Mouse (Mus musculus): Measurements from ENCODE around the gene Ndufa4l2. TPM values are rescaled to one million over a fixed set of nuclear protein-coding genes. Genes with fewer than 3 reads are reported as not detected.
A peak's percentile ranks its signal among the peaks of the same experiment; 100 is the strongest.

The Ndufa4l2 gene
- 21.2 and 32.1 TPM in 2 replicates for polyA plus RNA-seq (2012; rRNA removed)

GRCm38 (mm10) chr10:127514764-127515163, at the start of gene Ndufa4l2:
TSS of gene Ndufa4l2 (plus strand) at chr10:127514967.
- DNase-seq (ENCODE audit: low spot score): no peak

- DNase-seq (ENCODE audit: low spot score): no peak
These were observed 43.3 kb upstream of the Ndufa4l2 start for GRCm38 (mm10) chr10:127471281-127471988.

GRCm38 (mm10) chr10:127472722-127473121, 42.0 kb upstream of the Ndufa4l2 start:
- no peak for DNase-seq (ENCODE audit: low spot score)

GRCm38 (mm10) chr10:127475175-127475574, 39.6 kb upstream of the Ndufa4l2 start:
- no peak for DNase-seq (ENCODE audit: low spot score)

- DNase-seq (ENCODE audit: low spot score): no peak
These were observed 38.2 kb upstream of the Ndufa4l2 start for GRCm38 (mm10) chr10:127476541-127476940.

- DNase-seq (ENCODE audit: low spot score): no peak
These were observed 37.5 kb upstream of the Ndufa4l2 start for GRCm38 (mm10) chr10:127477301-127477700.

- no peak for DNase-seq (ENCODE audit: low spot score)
These were observed 35.6 kb upstream of the Ndufa4l2 start for GRCm38 (mm10) chr10:127479131-127479530.

GRCm38 (mm10) chr10:127480833-127481813, 33.6 kb upstream of the Ndufa4l2 start:
- DNase-seq (ENCODE audit: low spot score): no peak

GRCm38 (mm10) chr10:127485235-127485634, 29.5 kb upstream of the Ndufa4l2 start:
- DNase-seq (ENCODE audit: low spot score): no peak

- DNase-seq (ENCODE audit: low spot score): no peak
These were observed 25.9 kb upstream of the Ndufa4l2 start for GRCm38 (mm10) chr10:127488856-127489255.

GRCm38 (mm10) chr10:127490160-127491127, 24.3 kb upstream of the Ndufa4l2 start:
- no peak for DNase-seq (ENCODE audit: low spot score)

GRCm38 (mm10) chr10:127491128-127491512, 23.6 kb upstream of the Ndufa4l2 start:
- no peak for DNase-seq (ENCODE audit: low spot score)

GRCm38 (mm10) chr10:127492118-127492517, 22.6 kb upstream of the Ndufa4l2 start:
- DNase-seq (ENCODE audit: low spot score): no peak

GRCm38 (mm10) chr10:127496156-127496555, 18.6 kb upstream of the Ndufa4l2 start:
- DNase-seq (ENCODE audit: low spot score): no peak

- no peak for DNase-seq (ENCODE audit: low spot score)
These were observed 15.3 kb upstream of the Ndufa4l2 start for GRCm38 (mm10) chr10:127499516-127499915.

GRCm38 (mm10) chr10:127500042-127500441, 14.7 kb upstream of the Ndufa4l2 start:
- DNase-seq (ENCODE audit: low spot score): no peak

- no peak for DNase-seq (ENCODE audit: low spot score)
These were observed 13.6 kb upstream of the Ndufa4l2 start, which contains the start of gene Stac3 for GRCm38 (mm10) chr10:127500894-127501893. TSS of gene Stac3 (plus strand) at chr10:127501686.

GRCm38 (mm10) chr10:127508239-127508638, 6.5 kb upstream of the Ndufa4l2 start:
- DNase-seq (ENCODE audit: low spot score): no peak

GRCm38 (mm10) chr10:127509051-127509836, 5.5 kb upstream of the Ndufa4l2 start:
- DNase-seq (ENCODE audit: low spot score): peak; percentile 69

All from urinary bladder, adult 2 months (tissue).